Mouse (Mus musculus): ENCODE results near the gene Phykpl. TPM values are rescaled to one million over a fixed set of nuclear protein-coding genes. Genes with fewer than 3 reads are reported as not detected.

The Phykpl gene
- polyA plus RNA-seq, 1 experiment from 2014 or later, result 9.8 TPM

DNA sequence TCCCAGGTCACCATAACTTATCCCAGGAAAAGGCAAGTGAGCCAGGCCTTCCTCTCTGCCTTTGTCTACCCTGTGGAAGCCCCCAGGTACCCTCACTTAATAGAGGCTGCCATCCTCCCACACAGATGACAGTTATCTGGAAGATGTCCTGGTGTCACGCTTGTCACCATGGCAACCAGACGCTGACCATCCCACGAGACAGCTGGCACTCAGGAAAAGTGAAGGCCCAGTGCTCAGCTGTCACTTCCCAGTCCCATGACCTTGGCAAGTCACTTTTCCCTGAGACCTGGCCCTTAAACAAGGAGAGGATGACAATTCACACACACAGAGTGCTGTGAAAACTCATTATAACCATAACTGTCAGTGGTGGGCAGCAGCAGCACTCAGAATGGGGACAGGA lies 32.5 kb upstream of the Phykpl start:
- no peak for ATAC-seq (ENCODE audit: low FRiP score)

DNA sequence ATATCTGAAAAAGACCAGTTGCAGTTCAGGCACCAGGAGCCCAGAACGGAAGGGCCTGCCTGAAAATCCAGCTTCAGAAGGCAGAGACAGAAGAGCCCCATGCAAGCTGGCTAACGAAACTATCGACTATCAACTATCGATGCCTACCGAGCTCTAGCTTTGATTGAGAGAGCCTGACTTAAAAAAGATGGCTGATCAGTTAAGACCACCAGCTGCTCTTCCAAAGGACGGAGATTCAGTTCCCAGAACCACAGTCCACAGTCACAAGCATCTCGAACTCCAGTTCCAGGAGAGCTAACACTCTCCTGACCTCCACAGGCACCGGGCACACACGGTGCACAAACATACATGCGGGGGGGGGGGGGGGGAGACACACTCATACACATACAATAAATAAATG lies 30.0 kb upstream of the Phykpl start:
- H3K9me3 ChIP-seq (ENCODE audit: control insufficient read depth, low read length), result no peaks in the 10 kb centered on the region
- H3K27me3 ChIP-seq (ENCODE audit: control insufficient read depth, insufficient read depth, low read length), result no peaks in the 10 kb centered on the region
- peaks cover 4% of the 10 kb centered on the region; the same call in 1 of the 2 replicates for H3K4me1 ChIP-seq (replicated peaks; ENCODE audit: control insufficient read depth, insufficient read depth, low read length)
- H3K4me2 ChIP-seq (replicated peaks), result peak overlapping the region; percentile 22; the same call in 1 of the 2 replicates
- ATAC-seq (ENCODE audit: low FRiP score) (no peak), DNase-seq (ENCODE audit: low spot score) (no peak)
- H3K36me3 ChIP-seq (replicated peaks; ENCODE audit: control insufficient read depth, insufficient read depth), result no peaks in the 10 kb centered on the region
- H3K27ac ChIP-seq, result no peak overlapping the region
- no peak overlapping the region; the same call in 1 of the 2 replicates for H3K4me3 ChIP-seq (replicated peaks; ENCODE audit: low read length)
- WGBS, result 78% methylated on average over 9 of the region's 10 CpGs
- no peak overlapping the region for H3K9ac ChIP-seq

More for the DNA sequence above, 32.5 kb upstream of the Phykpl start:
- H3K4me3 ChIP-seq (replicated peaks; ENCODE audit: low read length), result no peak overlapping the region
- no peak overlapping the region for H3K9ac ChIP-seq
- H3K9me3 ChIP-seq (ENCODE audit: control insufficient read depth, low read length), result no peaks in the 10 kb centered on the region
- no peak overlapping the region for H3K27ac ChIP-seq
- DNase-seq (ENCODE audit: low spot score), result no peak
- 32% methylated on average over 3 of the region's 3 CpGs for WGBS
- H3K4me1 ChIP-seq (replicated peaks; ENCODE audit: control insufficient read depth, insufficient read depth, low read length), result peaks cover 4% of the 10 kb centered on the region; the same call in 1 of the 2 replicates
- H3K4me2 ChIP-seq (replicated peaks), result no peak overlapping the region
- no peaks in the 10 kb centered on the region for H3K27me3 ChIP-seq (ENCODE audit: control insufficient read depth, insufficient read depth, low read length)
- H3K36me3 ChIP-seq (replicated peaks; ENCODE audit: control insufficient read depth, insufficient read depth), result no peaks in the 10 kb centered on the region

DNA sequence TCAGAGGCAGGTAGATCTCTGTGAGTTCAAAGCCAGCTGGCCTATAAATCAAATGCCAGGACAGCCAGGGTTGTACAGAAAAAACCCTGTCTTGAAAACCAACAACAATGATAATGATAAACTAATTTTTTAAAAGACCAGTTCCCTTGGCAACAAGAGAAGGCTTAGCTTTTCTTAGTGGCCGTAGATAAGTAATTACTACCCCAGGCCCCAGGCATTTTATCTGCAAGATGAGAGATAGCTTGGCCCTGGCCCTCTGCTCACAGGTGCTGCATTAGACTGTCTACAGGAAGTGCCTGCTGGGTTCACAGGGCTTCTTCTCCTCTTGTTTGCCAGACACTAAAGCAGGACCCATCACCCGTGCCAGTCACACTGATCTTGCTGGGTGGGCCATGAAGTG lies 29.5 kb upstream of the Phykpl start:
- ATAC-seq (ENCODE audit: low FRiP score), result no peak
- no peaks in the 10 kb centered on the region for H3K9me3 ChIP-seq (ENCODE audit: control insufficient read depth, low read length)
- H3K27me3 ChIP-seq (ENCODE audit: control insufficient read depth, insufficient read depth, low read length), result no peaks in the 10 kb centered on the region
- DNase-seq (ENCODE audit: low spot score), result no peak
- H3K4me2 ChIP-seq (replicated peaks), result no peak overlapping the region
- no peak overlapping the region for H3K4me3 ChIP-seq (replicated peaks; ENCODE audit: low read length)
- H3K36me3 ChIP-seq (replicated peaks; ENCODE audit: control insufficient read depth, insufficient read depth), result no peaks in the 10 kb centered on the region
- WGBS, result 70% methylated on average over 2 of the region's 2 CpGs
- H3K9ac ChIP-seq, result no peak overlapping the region
- H3K4me1 ChIP-seq (replicated peaks; ENCODE audit: control insufficient read depth, insufficient read depth, low read length), result peaks cover 4% of the 10 kb centered on the region; the same call in 1 of the 2 replicates
- no peak overlapping the region for H3K27ac ChIP-seq

DNA sequence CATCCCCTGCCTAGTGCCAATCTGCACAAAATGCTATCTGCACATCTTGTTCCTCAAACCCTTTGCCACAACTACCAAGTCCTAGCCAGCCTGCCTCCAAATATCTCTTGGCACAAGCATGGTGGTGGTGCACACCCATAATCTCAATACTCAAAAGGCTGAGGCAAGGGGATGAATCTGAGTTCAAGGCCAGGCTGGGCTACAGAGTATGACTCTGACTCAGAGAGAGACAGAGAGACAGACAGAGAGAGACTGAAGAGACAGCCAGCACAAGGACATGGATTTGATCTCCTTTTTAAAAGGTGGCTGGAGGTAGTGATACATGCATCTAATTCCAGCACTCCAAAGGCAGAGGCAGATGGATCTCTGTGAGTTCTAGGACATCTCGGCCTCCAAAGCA lies 21.3 kb upstream of the Phykpl start:
- no peaks in the 10 kb centered on the region for H3K27me3 ChIP-seq (ENCODE audit: control insufficient read depth, insufficient read depth, low read length)

GRCm38 (mm10) chr11:51565062-51565461 lies 19.5 kb upstream of the Phykpl start:
- Histone ChIP-seq H3K27me3 (ENCODE audit: control insufficient read depth, insufficient read depth, low read length) (no peaks in the 10 kb centered on the region), H3K4me2 (replicated peaks) (no peak overlapping the region), H3K4me3 (replicated peaks; ENCODE audit: low read length) (no peak overlapping the region), H3K4me1 (replicated peaks; ENCODE audit: control insufficient read depth, insufficient read depth, low read length) (no peaks in the 10 kb centered on the region), H3K36me3 (replicated peaks; ENCODE audit: control insufficient read depth, insufficient read depth) (no peaks in the 10 kb centered on the region), H3K9me3 (ENCODE audit: control insufficient read depth, low read length) (no peaks in the 10 kb centered on the region), H3K9ac (no peak overlapping the region), H3K27ac (no peak overlapping the region)
- 23% methylated on average over 3 of the region's 3 CpGs for WGBS
- DNase-seq (ENCODE audit: low spot score) (no peak), ATAC-seq (ENCODE audit: low FRiP score) (no peak)

More for the DNA sequence above, 21.3 kb upstream of the Phykpl start:
- H3K9ac ChIP-seq, result no peak overlapping the region
- 88% methylated on average over 1 of the region's 1 CpGs for WGBS
- H3K9me3 ChIP-seq (ENCODE audit: control insufficient read depth, low read length), result no peaks in the 10 kb centered on the region
- no peak overlapping the region for H3K4me3 ChIP-seq (replicated peaks; ENCODE audit: low read length)
- H3K4me1 ChIP-seq (replicated peaks; ENCODE audit: control insufficient read depth, insufficient read depth, low read length), result no peaks in the 10 kb centered on the region
- DNase-seq (ENCODE audit: low spot score), result no peak
- H3K27ac ChIP-seq, result no peak overlapping the region
- no peak overlapping the region for H3K4me2 ChIP-seq (replicated peaks)
- no peaks in the 10 kb centered on the region for H3K36me3 ChIP-seq (replicated peaks; ENCODE audit: control insufficient read depth, insufficient read depth)
- ATAC-seq (ENCODE audit: low FRiP score), result no peak

DNA sequence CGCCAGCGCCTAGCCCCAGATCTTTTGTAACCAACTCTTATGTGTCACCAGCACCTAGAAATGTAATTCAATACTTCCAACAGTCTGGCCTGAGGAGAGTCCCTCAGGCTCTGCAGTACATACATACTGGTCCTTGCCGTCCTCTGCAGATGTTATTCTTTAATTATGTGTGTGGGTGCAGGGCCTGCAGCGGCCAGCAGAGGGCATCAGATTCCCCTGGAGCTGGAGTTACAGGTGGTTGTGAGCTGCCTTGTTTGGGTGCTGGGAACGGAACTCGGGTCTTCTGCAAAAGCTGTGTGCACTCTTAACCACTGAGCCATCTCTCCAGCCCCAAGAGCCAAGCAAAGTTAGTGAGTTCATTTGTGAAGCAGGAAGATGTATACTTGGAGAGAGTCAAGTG lies 18.6 kb upstream of the Phykpl start:
- no peak overlapping the region for H3K27ac ChIP-seq
- no peaks in the 10 kb centered on the region for H3K36me3 ChIP-seq (replicated peaks; ENCODE audit: control insufficient read depth, insufficient read depth)
- H3K9ac ChIP-seq, result no peak overlapping the region
- H3K4me2 ChIP-seq (replicated peaks), result no peak overlapping the region
- H3K9me3 ChIP-seq (ENCODE audit: control insufficient read depth, low read length), result no peaks in the 10 kb centered on the region
- H3K4me1 ChIP-seq (replicated peaks; ENCODE audit: control insufficient read depth, insufficient read depth, low read length), result no peaks in the 10 kb centered on the region
- no peak for DNase-seq (ENCODE audit: low spot score)
- WGBS, result 88% methylated on average over 6 of the region's 6 CpGs
- no peak overlapping the region for H3K4me3 ChIP-seq (replicated peaks; ENCODE audit: low read length)
- ATAC-seq (ENCODE audit: low FRiP score), result no peak
- no peaks in the 10 kb centered on the region for H3K27me3 ChIP-seq (ENCODE audit: control insufficient read depth, insufficient read depth, low read length)

DNA sequence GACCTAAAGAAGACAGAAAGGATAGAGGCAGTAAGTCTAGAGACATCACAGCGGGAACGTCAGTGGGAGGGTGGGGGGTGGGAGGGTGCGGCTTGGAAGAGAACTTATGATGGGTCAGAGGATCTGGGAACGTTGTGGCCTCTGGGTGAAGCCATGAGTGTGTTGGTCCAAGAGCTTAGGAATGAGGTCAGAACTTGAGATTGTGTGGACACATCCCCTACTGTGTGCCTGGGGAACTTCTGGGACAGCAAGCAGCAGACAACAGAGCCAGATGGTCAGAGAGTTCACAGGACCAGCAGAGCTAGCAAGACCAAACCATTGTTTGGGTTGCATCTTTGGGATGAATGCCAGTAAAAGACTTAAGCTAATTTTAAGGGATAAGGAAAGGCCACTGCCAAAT lies 15.8 kb upstream of the Phykpl start:
- Histone ChIP-seq H3K4me3 (replicated peaks; ENCODE audit: low read length) (no peak overlapping the region), H3K9me3 (ENCODE audit: control insufficient read depth, low read length) (no peaks in the 10 kb centered on the region), H3K36me3 (replicated peaks; ENCODE audit: control insufficient read depth, insufficient read depth) (no peaks in the 10 kb centered on the region), H3K27me3 (ENCODE audit: control insufficient read depth, insufficient read depth, low read length) (no peaks in the 10 kb centered on the region), H3K4me1 (replicated peaks; ENCODE audit: control insufficient read depth, insufficient read depth, low read length) (no peaks in the 10 kb centered on the region), H3K27ac (no peak overlapping the region), H3K9ac (no peak overlapping the region), H3K4me2 (replicated peaks) (no peak overlapping the region)
- DNase-seq (ENCODE audit: low spot score) (no peak), ATAC-seq (ENCODE audit: low FRiP score) (no peak)
- WGBS, result 80% methylated on average over 4 of the region's 4 CpGs

- no peak for ATAC-seq (ENCODE audit: low FRiP score)
- H3K4me3 ChIP-seq (replicated peaks; ENCODE audit: low read length), result no peak overlapping the region
- WGBS, result 44% methylated on average over 4 of the region's 4 CpGs
- H3K4me2 ChIP-seq (replicated peaks), result no peak overlapping the region
- no peaks in the 10 kb centered on the region for H3K27me3 ChIP-seq (ENCODE audit: control insufficient read depth, insufficient read depth, low read length)
- H3K4me1 ChIP-seq (replicated peaks; ENCODE audit: control insufficient read depth, insufficient read depth, low read length), result 0 out of 2 replicates have a peak, but pooled peaks cover 4% of the 10 kb centered on the region
- 0 out of 2 replicates have a peak overlapping the region, but pooled peaks have one; percentile 8 for H3K27ac ChIP-seq
- H3K9me3 ChIP-seq (ENCODE audit: control insufficient read depth, low read length), result no peaks in the 10 kb centered on the region
- no peak overlapping the region for H3K9ac ChIP-seq
- DNase-seq (ENCODE audit: low spot score), result no peak
- no peaks in the 10 kb centered on the region for H3K36me3 ChIP-seq (replicated peaks; ENCODE audit: control insufficient read depth, insufficient read depth)
These were observed 8.1 kb upstream of the Phykpl start for GRCm38 (mm10) chr11:51576454-51576853.

DNA sequence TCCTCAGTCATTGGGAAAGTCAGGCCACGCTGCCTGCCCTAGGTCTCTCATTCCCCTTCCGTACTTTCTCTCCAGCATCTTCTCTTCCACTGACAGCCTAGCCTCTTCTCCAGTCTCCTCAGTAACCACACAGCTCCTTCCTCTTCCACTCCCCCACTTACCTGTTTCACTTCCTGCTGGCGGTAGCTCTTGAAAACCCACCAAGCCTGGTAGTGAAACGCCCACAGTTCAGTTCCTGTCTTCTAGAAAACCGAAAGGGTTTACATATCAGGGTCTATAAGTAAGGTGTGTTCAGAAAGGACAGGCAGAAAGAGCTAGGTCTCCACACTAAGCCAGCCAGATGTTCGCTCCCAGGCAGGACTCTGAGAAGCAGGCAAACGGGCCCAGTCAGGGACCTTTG lies 7.0 kb upstream of the Phykpl start:
- Histone ChIP-seq H3K9ac (no peak overlapping the region), H3K27ac (no peak overlapping the region), H3K27me3 (ENCODE audit: control insufficient read depth, insufficient read depth, low read length) (no peaks in the 10 kb centered on the region), H3K4me1 (replicated peaks; ENCODE audit: control insufficient read depth, insufficient read depth, low read length) (0 out of 2 replicates have a peak, but pooled peaks cover 4% of the 10 kb centered on the region), H3K9me3 (ENCODE audit: control insufficient read depth, low read length) (no peaks in the 10 kb centered on the region), H3K4me3 (replicated peaks; ENCODE audit: low read length) (no peak overlapping the region), H3K36me3 (replicated peaks; ENCODE audit: control insufficient read depth, insufficient read depth) (no peaks in the 10 kb centered on the region), H3K4me2 (replicated peaks) (no peak overlapping the region)
- DNase-seq (ENCODE audit: low spot score) (no peak), ATAC-seq (ENCODE audit: low FRiP score) (no peak)
- WGBS, result 83% methylated on average over 7 of the region's 7 CpGs

GRCm38 (mm10) chr11:51579024-51579423 lies 5.5 kb upstream of the Phykpl start:
- DNase-seq (ENCODE audit: low spot score), result no peak
- 68% methylated on average over 4 of the region's 4 CpGs for WGBS
- H3K27ac ChIP-seq, result no peak overlapping the region
- no peaks in the 10 kb centered on the region for H3K9me3 ChIP-seq (ENCODE audit: control insufficient read depth, low read length)
- H3K4me3 ChIP-seq (replicated peaks; ENCODE audit: low read length), result no peak overlapping the region
- no peak overlapping the region for H3K9ac ChIP-seq
- ATAC-seq (ENCODE audit: low FRiP score), result no peak
- no peak overlapping the region for H3K4me2 ChIP-seq (replicated peaks)
- H3K27me3 ChIP-seq (ENCODE audit: control insufficient read depth, insufficient read depth, low read length), result no peaks in the 10 kb centered on the region
- H3K36me3 ChIP-seq (replicated peaks; ENCODE audit: control insufficient read depth, insufficient read depth), result no peaks in the 10 kb centered on the region
- H3K4me1 ChIP-seq (replicated peaks; ENCODE audit: control insufficient read depth, insufficient read depth, low read length), result peaks cover 11% of the 10 kb centered on the region

All from hindbrain, embryonic 14.5 days (tissue).